Mouse (Mus musculus) erythroblast, embryonic 14.5 days (primary cell): ENCODE data around the gene Napepld.

Experiments
- GATA1 ChIP-seq: IDR thresholded peaks from 2 replicates; pipeline ENCODE4 v1.6.1; 2012; ENCODE audit warnings: low read length, inconsistent platforms, mixed read lengths
- TAL1 ChIP-seq: IDR thresholded peaks from 3 replicates; pipeline ENCODE4 v1.6.1; 2012; ENCODE audit warnings: low read length, inconsistent platforms, mixed read lengths

DNA sequence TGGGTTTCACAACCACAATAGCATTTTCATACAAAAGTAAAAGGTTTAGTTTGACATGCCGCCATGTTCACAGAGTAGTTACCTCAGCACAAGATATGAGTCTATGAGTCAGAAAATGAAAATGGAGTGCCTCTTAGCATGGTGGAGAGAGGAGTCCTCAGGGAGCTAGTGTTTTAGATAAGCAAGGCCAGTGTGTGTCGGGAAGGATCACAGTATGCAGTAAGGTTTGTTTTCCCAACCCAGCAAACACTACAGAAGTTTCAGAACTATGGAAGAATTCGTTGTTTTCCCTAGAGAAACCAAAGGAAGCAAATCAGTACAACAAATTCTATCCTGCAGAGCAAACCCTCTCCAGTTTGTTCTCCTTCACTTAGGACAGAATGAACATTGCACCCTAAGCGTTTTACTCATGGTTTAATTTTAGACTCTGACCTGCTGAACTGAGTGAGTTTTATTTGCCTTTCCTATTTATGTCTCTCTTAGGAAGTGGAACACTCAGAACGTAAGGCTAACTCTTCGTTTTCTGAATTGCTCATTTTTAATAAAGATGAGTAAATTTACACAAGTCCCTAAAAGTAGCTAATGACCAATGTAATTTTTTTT, 1.8 kb upstream of the Napepld start:
- no peak for TF ChIP-seq GATA1
- TF ChIP-seq TAL1: no peak
